Mouse (Mus musculus): ENCODE measurements around the gene Cd52. TPM values are rescaled to one million over a fixed set of nuclear protein-coding genes. Genes with fewer than 3 reads are reported as not detected.
A peak's percentile ranks its signal among the peaks of the same experiment; 100 is the strongest.

Gene Cd52
- total and polyA plus RNA-seq, 3 experiments = 1,886 to 5,448 (median 2,306) TPM

GRCm38 (mm10) chr4:134118126-134118800 is 23.4 kb upstream of the Cd52 start:
- no peaks in the 10 kb centered on the region for H3K27me3 ChIP-seq (replicated peaks)
- no peak for TF ChIP-seq ZKSCAN1 (IDR thresholded peaks at IDR 0.05; ENCODE audit: borderline replicate concordance, low read depth, low read length)
- TF ChIP-seq POLR2A (IDR thresholded peaks at IDR 0.05; ENCODE audit: low read depth, low read length) = no peak
- peak overlapping the region in 1 of 3 experiments; percentile 26 for H3K4me3 ChIP-seq (replicated peaks in 1 of 3; ENCODE audit: low read depth in 2 of 3, low read length in 2 of 3, poor library complexity in 1 of 3)
- H3K27ac ChIP-seq (ENCODE audit: insufficient read depth, low read depth) = peak overlapping the region; percentile 10; the same call in 1 of the 2 replicates
- H3K4me1 ChIP-seq (ENCODE audit: control insufficient read depth in 1 of 2, insufficient read depth in 2 of 2) = peaks cover 52 to 97% of the 10 kb centered on the region in 2 experiments
- H3K36me3 ChIP-seq (replicated peaks in 1 of 2; ENCODE audit: control insufficient read depth in 1 of 2, insufficient read depth in 1 of 2, low read length in 1 of 2) = peaks cover 4 to 17% of the 10 kb centered on the region in 2 experiments
- H3K79me2 ChIP-seq (replicated peaks; ENCODE audit: control insufficient read depth, extremely low read depth, insufficient read depth, poor library complexity, severe bottlenecking) = no peaks in the 10 kb centered on the region
- no peaks in the 10 kb centered on the region for H3K9me3 ChIP-seq (replicated peaks; ENCODE audit: low read length)
- no peak overlapping the region for H3K9ac ChIP-seq (ENCODE audit: insufficient read depth, low read depth)
- in situ Hi-C loops (cut with MboI; ENCODE audit: low pct_ligation_motif_present, low pct_unique_long_range_greater_than_20kb, low sequenced_read_pairs) (no loop called here), dilution Hi-C loops (cut with MboI; ENCODE audit: extremely low pct_ligation_motif_present, extremely low pct_unique_long_range_greater_than_20kb, low sequenced_read_pairs) (no loop called here)
- H3K4me2 ChIP-seq (ENCODE audit: insufficient read depth, low read depth, poor library complexity, severe bottlenecking) = no peak overlapping the region
- no peak for DNase-seq (ENCODE audit: extremely low read depth)

DNA sequence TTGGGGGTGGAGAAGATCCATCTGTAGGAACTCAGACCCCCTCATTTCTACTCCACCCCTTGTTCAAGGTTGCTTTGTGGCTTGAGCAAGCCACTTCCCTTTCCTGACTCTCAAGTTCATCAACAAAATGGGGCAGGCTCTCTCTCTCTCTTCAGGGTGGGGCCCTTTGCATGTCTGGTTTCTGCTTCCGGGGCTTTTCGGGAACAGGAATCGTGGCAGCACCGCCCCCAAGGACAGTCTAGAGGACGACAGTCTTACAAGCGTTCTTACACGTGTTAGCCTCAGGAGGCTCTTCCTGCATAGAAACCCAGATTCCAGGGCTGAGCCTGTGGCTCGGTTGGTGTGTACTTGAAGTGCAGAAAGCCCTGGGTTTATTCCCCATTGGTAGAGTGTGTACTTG is 22.1 kb upstream of the Cd52 start:
- in situ Hi-C loops (cut with MboI; ENCODE audit: low pct_ligation_motif_present, low pct_unique_long_range_greater_than_20kb, low sequenced_read_pairs) = no loop called here
- dilution Hi-C loops (cut with MboI; ENCODE audit: extremely low pct_ligation_motif_present, extremely low pct_unique_long_range_greater_than_20kb, low sequenced_read_pairs) = no loop called here
- Histone ChIP-seq H3K27me3 (replicated peaks) (no peaks in the 10 kb centered on the region), H3K4me3 (replicated peaks in 1 of 3; ENCODE audit: low read depth in 2 of 3, low read length in 2 of 3, poor library complexity in 1 of 3) (no peak overlapping the region), H3K9ac (ENCODE audit: insufficient read depth, low read depth) (no peak overlapping the region), H3K4me2 (ENCODE audit: insufficient read depth, low read depth, poor library complexity, severe bottlenecking) (no peak overlapping the region), H3K9me3 (replicated peaks; ENCODE audit: low read length) (no peaks in the 10 kb centered on the region), H3K27ac (ENCODE audit: insufficient read depth, low read depth) (peak overlapping the region; percentile 19; the same call in 1 of the 2 replicates), H3K79me2 (replicated peaks; ENCODE audit: control insufficient read depth, extremely low read depth, insufficient read depth, poor library complexity, severe bottlenecking) (no peaks in the 10 kb centered on the region), H3K36me3 (replicated peaks in 1 of 2; ENCODE audit: control insufficient read depth in 1 of 2, insufficient read depth in 1 of 2, low read length in 1 of 2) (peaks cover 16 to 29% of the 10 kb centered on the region in 2 experiments), H3K4me1 (ENCODE audit: control insufficient read depth in 1 of 2, insufficient read depth in 2 of 2) (peaks cover 52 to 92% of the 10 kb centered on the region in 2 experiments)
- TF ChIP-seq EP300 (IDR thresholded peaks at IDR 0.05; ENCODE audit: low read length) = no peak
- no peak for TF ChIP-seq MAFK (IDR thresholded peaks at IDR 0.05; ENCODE audit: insufficient replicate concordance, low read length)
- no peak for TF ChIP-seq CHD2 (IDR thresholded peaks at IDR 0.05; ENCODE audit: low read length)
- TF ChIP-seq ZKSCAN1 (IDR thresholded peaks at IDR 0.05; ENCODE audit: borderline replicate concordance, low read depth, low read length) = no peak
- no peak for TF ChIP-seq USF1 (IDR thresholded peaks at IDR 0.05; ENCODE audit: low read depth, low read length)
- no peak for TF ChIP-seq CHD1 (IDR thresholded peaks at IDR 0.05; ENCODE audit: low read depth, low read length)
- no peak for TF ChIP-seq USF2 (conservative IDR thresholded peaks at IDR 0.05; ENCODE audit: low read depth, low read length)
- no peak for TF ChIP-seq IRF4 (IDR thresholded peaks at IDR 0.05; ENCODE audit: low read depth, low read length)
- TF ChIP-seq MAZ (IDR thresholded peaks at IDR 0.05; ENCODE audit: low read depth, low read length) = no peak
- TF ChIP-seq BHLHE40 (IDR thresholded peaks at IDR 0.05; ENCODE audit: low read depth, low read length) = no peak
- no peak for TF ChIP-seq TCF12 (IDR thresholded peaks at IDR 0.05; ENCODE audit: low read depth, low read length)
- TF ChIP-seq MYC (IDR thresholded peaks at IDR 0.05; ENCODE audit: low read depth, low read length) = no peak
- TF ChIP-seq E2F4 (IDR thresholded peaks at IDR 0.05; ENCODE audit: insufficient replicate concordance, low read depth, low read length) = no peak
- TF ChIP-seq KAT2A (IDR thresholded peaks at IDR 0.05; ENCODE audit: insufficient replicate concordance, low read length) = no peak
- TF ChIP-seq MXI1 (IDR thresholded peaks at IDR 0.05; ENCODE audit: low read depth, low read length) = no peak
- no peak for TF ChIP-seq ELF1 (IDR thresholded peaks at IDR 0.05; ENCODE audit: low read depth, low read length)
- TF ChIP-seq UBTF (IDR thresholded peaks at IDR 0.05; ENCODE audit: low read depth, low read length) = no peak
- no peak for DNase-seq (ENCODE audit: extremely low read depth)

All from CH12.LX (cell line).